Mouse (Mus musculus) embryonic fibroblast, embryonic 13.5 days (primary cell): ENCODE data around the gene Il12a.

Experiments used
- CTCF ChIP-seq: IDR thresholded peaks from 2 replicates; pipeline ENCODE4 v1.5.1; 2011; ENCODE audit warnings: mild to moderate bottlenecking, control low read depth, low read length, moderate library complexity, borderline replicate concordance; ENCODE audit not compliant: insufficient read depth
- POLR2A ChIP-seq: IDR thresholded peaks from 2 replicates; pipeline ENCODE4 v1.6.1; 2011; ENCODE audit warnings: low read depth, mild to moderate bottlenecking, control low read depth, low read length, moderate library complexity

- TF ChIP-seq POLR2A (no peak), CTCF (no peak)
Measured at GRCm38 (mm10) chr3:68669418-68669974, 20.9 kb upstream of the Il12a start.
